Mouse (Mus musculus): ENCODE data around the gene Anapc15-ps.

Anapc15-ps gene

DNA sequence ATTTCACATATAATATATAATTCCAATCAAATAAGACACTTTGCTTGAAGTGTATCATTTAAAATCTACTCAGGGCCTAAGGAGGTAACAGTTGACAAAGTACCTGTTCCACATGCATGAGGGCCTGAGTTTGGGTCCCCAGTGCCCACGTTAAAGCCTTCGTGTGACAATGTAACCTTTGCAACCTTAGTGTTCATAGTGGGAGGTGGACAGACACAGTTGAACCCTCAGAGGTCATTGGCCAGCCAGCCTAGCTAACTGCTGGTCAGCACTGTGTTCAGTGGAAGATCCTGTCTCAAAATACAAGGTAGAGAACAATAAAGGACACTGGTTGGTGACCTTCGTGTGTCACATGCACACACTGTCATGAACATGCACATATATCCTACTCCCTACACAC lies 4.2 kb downstream of the Anapc15-ps start:
- DNase-seq (ENCODE audit: low spot score in 2 of 2), result no peak

DNA sequence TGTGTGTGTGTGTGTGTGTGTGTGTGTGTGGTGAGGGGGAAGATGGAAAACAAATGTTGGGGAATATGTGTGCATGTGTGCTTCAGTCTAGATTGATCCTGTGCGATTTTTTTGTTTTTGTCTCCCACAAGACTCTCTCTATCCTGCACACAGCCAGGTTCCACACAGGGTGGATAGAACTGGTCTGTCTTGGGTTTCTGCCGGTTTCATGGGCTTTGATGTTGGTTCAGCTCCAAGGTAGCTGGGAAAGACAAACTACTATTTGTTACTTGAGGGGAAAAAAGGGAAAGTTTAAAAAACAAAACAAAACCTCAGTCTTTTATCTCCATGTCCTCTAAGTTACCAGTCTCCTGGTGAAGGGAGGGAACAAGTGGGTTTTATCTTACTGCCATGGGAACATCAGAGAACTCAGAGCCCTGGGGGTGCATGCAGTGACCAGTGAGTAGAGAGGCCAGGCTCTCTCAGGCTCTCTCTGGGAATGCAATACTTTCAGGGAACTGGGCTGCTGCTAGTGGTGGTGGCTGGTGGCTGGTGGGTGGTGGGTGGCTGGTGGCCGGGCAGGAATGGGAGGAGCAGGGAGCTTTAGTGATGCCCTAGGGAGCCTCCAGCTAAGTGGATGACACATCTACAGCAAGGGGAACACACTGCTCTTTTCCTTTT lies 5.8 kb downstream of the Anapc15-ps start:
- DNase-seq (ENCODE audit: low spot score in 2 of 2), result no peak

DNA sequence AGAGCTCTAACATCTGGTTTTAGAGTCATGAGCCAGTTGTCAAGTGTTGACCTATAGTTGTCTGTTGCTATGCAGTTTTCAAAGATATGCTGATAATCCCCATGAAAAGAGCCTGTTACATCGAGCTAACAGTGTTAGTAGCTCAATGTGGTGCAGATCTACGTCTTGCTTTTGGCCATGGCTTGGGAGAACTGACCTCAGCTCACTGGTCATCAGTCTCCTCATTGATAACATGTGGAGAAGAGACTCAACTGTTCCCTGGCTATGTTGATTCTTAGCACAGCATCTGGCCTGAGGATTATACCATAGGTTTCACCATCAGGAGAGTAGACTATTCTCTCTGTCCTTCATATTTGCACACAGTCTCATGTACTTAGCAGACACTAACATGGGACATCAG lies 6.5 kb downstream of the Anapc15-ps start:
- DNase-seq (ENCODE audit: low spot score in 2 of 2), result no peak

DNA sequence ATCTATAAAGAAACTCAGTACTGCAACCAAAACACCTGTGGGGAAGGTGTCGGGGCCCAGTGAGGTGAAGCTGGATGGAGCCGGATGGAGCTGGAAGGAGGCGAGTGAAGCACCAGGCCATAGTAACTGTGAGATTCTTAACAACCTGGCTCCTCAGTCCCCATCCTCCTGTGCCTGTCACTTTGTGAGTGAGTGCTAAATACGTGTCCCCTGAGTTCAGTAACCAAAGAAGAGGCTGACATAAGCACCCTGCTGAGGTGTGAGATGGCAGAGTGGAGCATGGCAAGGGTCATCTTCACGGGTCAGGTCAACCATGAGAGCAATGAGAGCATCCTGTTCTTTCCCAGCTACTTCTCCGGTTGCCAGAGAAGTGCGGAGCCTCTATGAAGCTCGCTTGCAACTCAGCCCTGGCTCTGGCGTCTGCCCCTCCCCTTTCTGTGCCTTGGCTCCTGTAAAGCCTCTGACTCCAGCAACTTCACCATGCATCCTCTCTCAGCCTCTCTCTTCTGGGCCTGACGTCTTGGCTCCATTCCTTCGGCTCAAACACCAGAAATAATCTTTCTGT lies 7.7 kb downstream of the Anapc15-ps start:
- DNase-seq (ENCODE audit: low spot score in 2 of 2), result no peak

DNA sequence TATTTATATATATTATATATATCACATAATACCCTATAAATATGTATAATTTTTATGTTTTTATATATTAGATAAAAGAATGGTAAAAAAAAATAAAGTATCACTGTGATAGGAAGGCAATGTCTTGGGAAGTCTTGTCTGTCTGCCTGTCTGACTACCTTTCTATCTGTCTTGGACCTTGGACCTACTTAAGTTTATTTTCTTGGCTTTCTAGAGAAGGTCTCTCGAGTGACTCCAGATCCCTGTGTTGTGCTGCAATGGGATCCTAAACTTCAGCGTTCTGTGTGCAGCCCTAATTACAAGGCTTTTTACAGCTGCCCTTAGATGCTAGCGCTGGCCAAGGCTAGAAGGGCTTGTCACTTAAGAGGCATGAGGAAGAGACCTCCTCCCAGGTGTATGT lies 8.6 kb downstream of the Anapc15-ps start:
- no peak for DNase-seq (ENCODE audit: low spot score in 2 of 2)

DNA sequence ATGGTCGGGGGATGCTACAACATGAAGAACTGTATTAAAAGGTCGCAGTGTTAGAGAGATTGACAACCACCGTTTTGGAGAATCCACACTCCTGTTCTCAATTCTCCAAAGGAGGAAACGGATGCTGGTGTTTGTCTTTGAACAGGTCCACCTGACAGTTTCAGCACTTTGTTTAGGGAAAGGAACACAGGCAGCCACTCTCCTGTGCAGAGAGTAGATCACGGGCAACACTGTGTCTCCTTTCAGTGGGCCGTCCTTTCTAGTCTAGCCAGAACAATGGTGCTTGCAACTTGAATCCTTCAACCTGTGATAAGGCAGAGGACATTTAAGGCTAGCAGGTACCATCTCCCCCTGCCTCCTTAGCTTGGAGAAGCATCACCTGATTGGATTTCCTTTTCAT lies 12.9 kb downstream of the Anapc15-ps start:
- DNase-seq (ENCODE audit: low spot score in 2 of 2), result no peak

DNA sequence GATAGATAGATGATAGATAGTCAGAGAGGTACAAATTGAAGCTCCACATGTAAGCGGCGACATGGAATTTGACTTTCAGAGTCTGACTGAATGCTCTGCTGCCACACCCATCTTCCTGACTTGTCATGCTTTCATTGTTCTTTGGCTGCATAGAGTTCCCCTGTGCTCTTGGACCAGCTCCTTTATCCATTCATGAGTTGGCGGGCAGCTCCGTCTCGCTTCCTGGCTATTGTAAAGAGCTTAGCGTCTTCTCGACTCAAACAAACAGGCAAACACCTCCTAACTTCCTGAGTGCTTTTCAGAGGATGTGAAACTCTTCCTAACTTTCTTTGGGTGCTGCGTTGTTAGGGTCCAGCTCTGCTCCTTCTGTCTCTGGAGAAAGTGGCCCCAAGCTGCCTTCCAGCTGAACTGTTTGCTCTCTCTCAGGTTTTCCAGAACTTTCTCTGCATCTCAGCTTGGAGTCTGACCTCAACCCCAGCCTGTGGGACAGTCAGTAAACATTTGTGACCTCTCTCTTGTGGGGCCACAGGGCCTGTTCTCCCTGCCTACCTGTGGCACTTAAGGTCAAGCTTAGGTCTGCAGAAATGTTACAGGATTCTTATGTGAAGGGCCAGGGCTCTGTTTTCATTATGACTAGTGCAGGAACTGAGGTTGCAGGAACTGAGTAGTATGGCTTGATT lies 13.6 kb downstream of the Anapc15-ps start:
- DNase-seq (ENCODE audit: low spot score in 2 of 2), result peak; percentile 46 to 76

DNA sequence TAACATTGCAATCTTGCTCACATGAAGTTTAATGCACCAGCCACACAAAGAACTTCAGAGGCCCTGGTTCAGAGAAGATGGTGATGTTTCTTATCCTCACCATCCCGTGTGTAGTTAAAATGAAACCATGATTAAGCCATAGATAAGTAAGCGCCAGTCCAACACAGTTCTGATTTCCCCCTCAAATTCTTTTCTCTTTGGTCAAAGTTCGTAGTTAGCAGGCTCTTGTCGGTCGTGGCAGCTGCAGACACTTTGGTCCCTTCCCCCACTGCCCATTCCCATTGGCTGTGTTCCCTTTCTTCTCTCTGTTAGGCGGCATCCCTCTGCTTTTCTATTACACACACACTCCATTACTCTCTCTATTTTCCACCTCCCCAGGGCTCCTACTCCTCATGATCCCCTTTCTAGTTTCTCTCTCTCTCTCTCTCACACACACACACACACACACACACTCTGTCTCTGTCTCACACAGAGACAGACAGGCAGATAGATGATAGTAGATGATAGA lies 14.4 kb downstream of the Anapc15-ps start:
- no peak for DNase-seq (ENCODE audit: low spot score in 2 of 2)

DNA sequence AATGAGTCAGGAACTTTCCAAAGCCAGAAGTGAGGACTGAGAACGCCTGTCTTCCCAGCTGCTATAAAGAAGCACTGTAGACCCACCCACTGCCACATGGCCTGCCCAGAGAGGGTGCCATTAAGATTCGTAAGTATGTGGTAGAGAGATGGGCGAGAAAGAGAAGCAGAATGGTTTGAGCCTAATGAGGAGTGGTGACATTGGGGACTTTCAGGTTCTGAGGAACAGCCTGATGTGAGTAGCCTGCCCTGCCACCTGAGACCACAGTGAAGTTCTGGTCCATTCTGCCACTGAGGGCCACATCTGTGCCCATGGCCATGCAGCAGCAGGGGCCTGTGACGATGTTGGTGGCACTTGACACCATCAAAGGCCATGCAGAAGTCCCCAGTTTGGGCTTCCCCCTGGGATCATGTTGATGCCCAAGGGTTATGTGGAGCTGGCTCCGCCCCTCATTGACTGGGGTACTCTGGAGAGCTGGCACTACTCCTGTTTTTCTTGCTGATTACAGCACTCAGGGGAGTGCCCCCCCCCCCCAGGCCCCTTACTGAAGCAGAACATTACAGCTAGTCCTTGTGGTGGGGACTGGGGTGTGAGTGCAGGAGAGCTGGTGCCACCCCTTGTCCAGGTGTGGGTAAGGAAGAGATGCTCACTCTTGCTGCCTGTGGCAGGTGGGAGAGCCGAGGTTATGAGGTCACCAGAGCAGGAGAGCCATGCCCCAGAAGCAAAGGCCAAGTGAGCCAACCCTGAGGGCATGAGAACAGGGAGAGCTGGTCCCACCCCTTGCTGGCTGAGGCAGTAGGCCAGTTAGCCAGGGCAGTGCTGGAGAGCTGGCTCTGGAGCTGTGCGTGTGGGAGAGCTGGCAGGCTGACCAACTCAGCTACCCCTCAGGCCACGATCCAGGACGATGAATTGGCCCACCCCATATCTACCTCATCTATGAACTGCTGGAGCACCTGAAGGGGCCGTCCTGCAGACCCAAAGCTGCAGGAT lies 16.7 kb downstream of the Anapc15-ps start:
- DNase-seq (ENCODE audit: low spot score in 2 of 2), result no peak

DNA sequence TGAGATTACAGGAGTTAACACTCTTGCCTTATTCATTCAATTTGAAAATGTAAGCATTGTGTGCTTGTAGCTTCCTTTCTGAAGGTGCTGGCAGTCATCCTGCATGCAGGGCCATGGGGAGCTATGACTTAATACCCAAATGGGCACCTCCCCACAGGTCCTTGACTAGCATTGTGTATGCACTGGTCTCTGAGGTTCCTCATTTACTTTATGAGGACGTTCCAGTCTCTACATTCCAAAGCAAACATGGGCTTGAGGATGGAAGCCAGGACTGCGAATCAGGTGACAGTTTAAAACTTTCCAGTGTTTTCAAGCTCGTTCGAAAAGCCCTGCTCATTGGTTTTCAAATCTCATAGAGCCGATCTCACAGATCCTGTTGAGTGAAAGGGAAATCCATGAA lies 21.1 kb downstream of the Anapc15-ps start:
- no peak for DNase-seq (ENCODE audit: low spot score in 2 of 2)

DNA sequence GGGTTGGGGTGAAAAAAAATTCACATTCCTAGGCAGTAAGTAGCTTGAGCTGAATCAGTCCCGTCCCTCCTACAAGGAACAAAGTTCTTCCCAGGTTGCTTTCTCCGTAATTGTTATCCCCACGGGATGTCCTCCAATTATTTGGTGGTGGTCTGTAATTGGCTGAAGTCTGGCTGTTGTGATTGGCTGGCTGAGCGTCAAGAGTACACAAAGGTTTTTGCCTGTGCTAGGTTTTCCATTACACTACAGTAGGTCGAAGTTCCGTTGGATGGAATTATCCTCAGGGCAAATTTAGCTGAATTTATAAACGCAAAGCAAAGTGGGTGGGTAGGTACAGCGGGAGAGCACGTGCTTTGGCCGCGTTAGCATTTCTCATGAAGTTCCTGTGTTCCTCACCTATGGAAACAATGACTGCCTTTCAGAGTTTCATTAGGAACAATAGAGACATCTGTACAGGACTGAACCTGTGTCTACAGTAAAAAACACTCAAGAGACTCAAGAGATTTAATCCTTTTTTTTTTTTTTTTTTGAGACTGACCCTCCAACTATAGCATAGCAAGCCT lies 24.8 kb downstream of the Anapc15-ps start:
- no peak for DNase-seq (ENCODE audit: low spot score in 2 of 2)

DNA sequence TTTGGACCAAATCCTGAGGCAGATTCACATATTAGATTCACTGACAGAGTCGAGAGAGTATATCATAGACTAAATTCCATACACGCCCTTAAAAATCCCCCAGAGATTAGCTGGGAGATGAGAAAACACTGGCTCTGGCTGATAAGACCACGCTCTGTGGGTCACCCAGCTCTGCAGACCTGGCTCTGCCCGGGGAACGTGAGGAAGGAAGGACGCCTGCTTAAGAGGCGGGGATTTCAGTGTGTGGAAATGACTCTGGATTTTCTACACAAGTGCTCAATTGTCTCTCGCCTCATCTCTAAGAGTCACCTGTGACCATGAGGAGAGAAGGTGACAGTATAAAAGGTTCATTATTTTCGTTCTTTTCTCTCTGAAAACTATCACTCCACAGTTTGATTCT lies 26.1 kb downstream of the Anapc15-ps start:
- DNase-seq (ENCODE audit: low spot score in 2 of 2), result no peak

DNA sequence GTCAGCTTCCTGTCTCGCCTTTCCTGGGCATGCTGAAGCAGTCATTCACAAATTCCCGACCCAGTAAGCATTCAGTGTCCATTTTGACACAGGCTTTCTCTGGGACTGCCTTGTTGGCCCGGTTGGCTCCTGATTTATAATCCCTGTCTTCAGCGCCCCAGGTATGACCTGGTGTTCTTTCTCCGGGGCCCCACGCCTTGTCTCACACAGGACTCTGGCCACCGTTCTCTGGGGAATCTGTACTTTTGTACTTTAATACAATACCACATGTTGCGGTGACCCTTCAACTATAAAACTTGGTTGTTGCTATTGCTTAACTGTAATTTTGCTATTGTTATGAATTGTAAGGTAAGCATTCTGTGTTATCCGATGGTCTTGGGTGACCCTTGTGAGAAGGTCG lies 26.7 kb downstream of the Anapc15-ps start:
- DNase-seq (ENCODE audit: low spot score in 2 of 2), result no peak

DNA sequence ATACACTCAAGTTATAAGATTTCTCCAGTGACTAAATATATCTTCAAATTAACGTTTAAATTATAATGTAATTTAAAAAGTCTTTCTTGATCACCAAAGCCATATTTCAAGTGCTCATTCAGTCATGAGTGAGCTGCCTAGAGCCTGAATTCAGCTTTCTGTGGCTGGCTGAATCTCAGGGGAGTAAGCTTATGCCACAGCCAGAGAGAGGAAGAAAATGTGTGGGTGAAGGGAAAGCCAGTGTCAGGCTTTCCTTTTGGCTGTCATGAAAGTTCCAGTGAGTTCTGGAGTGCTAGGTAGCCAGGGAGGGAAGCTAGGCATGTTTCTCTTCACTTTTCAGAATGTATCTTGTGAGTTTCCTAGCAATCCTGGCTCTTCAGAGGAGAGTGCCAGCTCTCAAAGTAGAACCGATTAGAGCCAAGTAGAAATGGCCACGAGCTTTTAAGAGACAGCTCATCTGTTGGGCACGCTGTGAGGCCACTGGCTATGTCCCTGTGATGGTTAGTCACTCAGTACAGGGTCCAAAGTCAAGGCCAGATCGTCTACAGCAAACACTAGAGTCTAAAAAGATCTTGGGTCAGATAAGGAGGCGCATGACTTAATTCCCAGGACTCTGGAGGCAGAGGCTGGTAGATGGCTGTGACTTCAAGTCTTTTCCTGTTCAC lies 29.4 kb downstream of the Anapc15-ps start:
- DNase-seq (ENCODE audit: low spot score in 2 of 2), result peak; percentile 32 to 35

DNA sequence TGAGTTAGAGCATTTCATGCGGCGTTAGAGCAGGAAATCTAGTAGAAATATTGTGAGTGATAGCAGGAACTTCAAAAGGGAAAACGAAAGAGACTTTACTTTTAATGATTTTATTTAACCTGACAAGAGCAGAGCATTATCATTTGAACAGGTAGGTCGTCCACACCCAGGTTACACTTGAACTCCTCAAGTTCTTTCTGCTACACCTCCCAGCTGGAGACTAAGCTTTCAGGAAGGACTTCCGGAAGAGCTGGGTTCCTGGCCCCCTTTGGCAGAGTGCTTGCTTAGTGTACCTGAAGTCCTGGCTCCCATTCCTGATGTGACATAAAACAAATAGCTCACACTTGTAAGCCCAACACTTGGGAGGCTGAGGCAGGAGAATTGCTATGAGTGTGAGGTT lies 30.2 kb downstream of the Anapc15-ps start:
- DNase-seq (ENCODE audit: low spot score in 2 of 2), result no peak

DNA sequence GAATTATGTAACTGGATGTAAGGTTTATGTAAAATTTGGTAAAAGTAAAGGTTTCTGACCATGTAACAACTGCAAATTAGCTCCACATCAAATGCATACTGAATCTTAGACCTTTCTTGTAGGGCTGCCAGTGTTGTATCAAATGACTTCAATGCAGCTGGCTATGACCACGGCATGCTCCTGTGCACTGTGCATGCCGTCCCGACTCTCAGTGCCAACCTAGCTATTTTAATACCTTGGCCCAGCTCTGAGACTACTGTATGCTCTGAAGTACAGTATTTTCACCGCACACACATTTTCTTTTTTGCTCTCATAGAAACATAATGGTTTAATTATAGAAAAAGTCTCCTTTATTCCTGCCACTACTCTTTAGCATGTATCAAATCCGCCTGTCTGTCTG lies 31.9 kb downstream of the Anapc15-ps start:
- peak; percentile 24 to 35 for DNase-seq (ENCODE audit: low spot score in 2 of 2)

DNA sequence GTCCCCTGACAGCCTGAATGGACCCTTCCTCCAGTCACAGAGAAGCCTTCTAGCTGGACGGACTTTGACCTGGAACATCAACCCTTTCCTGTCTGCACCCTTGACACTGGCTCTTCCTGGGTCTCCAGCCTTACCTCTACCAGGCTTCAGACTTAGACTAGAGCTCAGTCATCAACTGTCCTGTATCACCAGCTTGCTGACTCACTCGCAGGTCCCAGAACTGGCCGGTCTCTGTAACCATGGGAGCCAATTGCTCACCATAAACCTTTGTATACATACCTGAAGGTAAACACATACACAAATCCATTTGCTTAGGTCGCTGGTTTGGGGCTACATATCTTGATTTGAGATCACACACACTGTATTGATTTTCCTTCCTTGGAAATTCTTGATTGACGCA lies 33.8 kb downstream of the Anapc15-ps start:
- no peak for DNase-seq (ENCODE audit: low spot score in 2 of 2)

DNA sequence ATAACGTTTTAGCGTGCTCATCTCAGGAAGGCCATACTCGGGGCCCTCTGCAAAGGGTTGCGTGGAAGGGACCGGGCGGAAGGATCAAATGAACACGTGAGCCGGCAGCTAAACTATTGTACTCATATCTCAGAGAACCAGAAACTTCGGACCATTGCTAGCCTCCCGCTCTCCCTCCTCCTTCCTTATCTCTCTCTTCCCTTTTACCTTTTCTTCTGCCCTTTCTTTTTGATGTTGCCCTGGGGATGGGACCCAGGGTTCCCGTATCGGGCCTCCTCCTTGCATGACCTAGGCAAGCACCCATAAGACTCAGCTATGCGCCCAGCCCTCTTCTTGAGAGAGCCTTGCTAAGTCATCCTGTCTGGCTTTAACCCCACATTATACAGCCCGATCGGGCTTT lies 38.5 kb downstream of the Anapc15-ps start:
- no peak for DNase-seq (ENCODE audit: low spot score in 2 of 2)

DNA sequence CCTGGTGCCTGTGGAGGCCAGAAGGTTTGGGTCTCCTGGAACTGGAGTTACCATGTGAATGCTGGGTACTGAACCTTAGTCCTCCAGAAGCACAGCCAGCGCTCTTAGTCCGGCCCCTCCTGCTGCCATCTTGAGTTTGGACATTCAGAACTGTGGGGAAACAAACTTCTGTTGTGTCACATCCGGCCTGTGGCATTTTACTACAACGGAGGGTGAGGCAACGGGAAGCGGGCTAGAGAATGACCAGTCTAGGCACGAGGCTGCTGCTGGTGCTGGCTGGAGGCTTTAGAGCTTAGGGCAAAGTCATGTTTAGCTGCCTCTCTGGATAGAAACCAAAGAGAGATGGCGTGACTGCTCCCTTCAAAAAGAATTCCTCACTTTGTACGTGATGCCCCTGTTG lies 39.0 kb downstream of the Anapc15-ps start:
- DNase-seq (ENCODE audit: low spot score in 2 of 2), result no peak

DNA sequence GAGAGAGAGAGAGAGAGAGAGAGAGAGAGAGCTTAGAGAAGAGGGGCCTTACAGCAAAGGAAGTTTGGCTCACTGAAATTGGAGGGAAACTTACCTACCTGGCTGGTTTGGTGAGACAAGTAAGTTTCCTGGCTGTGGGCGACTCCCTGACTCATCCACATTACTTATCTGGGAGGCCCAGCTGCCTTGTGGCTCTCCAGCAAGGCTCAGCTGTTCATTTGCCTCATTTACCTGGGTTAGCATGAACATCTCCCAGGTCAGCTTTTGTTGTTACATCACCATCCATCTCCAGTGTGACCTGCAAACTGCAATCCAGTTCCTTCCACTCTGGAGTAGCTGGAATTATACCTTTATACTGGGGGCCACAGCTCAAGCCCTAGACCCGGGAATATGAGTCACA lies 41.7 kb downstream of the Anapc15-ps start:
- no peak for DNase-seq (ENCODE audit: low spot score in 2 of 2)

DNA sequence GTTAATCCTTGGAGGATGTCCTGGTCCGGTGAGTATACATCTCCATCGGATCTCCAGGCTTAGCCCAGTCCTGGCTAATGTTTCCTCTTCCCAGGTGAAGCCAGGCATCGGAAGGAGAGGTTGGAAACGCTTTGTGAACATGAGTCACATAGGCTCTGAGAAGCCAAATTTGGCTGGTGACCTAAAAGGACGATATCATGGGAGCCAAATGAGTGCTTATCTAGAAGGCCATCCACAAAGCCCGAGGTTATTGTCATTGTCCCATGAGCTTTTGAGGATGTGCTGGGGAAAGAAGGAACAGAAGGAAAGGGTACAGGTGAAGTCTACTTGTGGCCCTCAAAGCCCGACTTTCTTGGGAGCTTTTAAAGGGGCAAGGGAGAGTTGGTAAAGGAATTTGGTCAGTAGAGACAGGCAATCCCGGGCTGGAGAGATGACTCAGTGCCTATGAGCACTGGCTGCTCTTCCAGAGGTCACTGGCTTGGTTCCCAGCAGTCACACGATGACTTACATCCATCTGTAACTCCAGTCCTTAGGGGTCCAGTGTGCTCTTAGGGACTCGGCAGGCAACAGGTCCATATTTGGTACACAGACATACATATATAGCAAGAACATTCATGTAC lies 42.4 kb downstream of the Anapc15-ps start:
- DNase-seq (ENCODE audit: low spot score in 2 of 2), result peak in 1 of 2 experiments; percentile 28
